Mouse (Mus musculus): Measurements from ENCODE around the gene Flt1.

The Flt1 gene

DNA sequence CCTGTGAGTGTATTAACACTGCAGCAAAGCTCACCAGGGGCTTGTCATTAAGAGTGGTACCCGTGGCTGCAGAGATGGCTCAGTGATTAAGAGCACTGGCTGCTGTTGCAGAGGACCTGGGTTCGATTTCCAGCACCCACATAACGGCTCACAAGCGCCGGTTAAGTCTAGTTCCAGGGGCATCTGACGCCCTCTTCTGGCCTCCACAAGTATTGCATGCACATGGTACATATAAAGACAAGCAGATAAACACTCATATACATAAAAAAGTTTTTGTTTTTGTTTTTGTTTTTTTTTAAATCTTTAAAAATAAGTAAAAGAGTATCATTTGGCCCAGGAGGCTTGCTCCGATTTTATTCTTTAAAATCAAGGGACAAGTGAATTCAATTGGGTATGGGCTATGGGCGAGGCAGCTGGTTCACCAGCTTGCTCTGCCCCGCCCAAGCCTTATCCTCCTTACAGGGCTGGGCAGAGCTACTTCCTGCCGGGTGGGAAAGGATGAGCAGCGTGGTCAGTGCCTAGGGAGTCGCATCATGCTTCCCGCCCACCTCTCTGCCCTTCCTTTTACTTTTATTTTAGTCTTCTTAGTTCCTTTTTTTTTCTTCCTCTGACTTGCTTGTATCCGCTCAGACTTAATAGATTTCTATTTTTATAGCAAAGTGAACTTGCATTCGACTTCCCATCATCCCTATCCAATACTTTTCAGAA lies 57.0 kb downstream of the Flt1 start:
- no peak for DNase-seq (ENCODE audit: low read depth, low spot score)

DNA sequence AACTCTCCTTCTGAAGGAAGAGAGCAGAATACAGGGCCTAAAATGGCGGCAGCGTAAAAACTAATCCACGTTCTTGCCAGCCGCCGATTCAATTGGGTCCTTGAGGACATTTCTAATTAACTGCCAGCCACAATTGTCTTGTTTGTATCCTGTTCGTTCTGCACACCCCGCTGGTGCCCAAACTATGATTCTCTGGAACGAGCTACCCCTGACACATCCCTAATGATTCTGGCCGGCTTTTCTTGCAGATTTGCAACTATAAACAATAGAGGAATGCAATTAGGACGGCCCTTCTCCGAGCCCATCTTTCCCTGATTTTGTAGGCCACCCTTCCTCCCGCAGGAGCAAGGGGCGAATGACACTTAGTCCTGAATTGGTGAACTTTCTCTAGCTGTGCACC lies 59.9 kb downstream of the Flt1 start:
- DNase-seq (ENCODE audit: low read depth, low spot score): no peak

DNA sequence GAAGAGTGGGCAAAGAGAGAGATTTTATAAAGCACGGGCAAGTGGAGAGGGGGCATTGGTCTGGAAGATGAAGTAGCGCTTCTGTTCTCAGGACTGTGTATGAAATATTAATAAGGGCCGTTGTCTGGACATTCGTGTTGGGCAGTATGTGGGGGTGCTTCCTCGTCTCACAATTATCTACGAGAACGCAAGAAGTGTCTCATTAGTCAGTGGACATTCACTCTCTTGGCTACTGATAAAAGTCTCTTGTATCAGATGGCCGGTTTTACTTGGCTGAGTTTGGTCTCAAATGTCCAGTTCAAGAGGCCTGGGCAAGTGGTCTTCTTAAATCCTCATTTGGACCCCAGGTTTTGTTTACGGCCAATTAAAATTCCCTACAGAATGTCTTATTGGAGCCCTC lies 60.4 kb downstream of the Flt1 start:
- no peak for DNase-seq (ENCODE audit: low read depth, low spot score)

DNA sequence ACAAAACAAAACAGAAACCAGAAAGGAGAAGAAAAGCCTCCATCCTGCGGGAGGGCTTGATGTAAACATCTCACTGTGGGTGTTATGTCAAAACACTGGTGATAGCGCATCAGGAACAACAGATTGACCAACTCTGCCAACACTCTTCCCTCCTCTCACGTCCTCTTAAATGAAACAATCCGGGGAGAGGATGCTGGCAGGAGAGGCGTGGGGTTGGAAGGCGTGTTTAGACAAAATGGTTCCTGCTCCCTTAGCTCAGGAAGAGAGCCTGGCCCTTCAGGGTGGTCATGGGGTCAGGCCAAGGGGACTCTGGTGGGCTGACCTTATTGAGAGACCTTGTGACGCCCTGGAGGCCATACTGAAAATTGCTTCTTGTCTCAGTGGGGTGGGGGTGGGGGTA lies 65.9 kb downstream of the Flt1 start:
- DNase-seq (ENCODE audit: low read depth, low spot score): no peak

DNA sequence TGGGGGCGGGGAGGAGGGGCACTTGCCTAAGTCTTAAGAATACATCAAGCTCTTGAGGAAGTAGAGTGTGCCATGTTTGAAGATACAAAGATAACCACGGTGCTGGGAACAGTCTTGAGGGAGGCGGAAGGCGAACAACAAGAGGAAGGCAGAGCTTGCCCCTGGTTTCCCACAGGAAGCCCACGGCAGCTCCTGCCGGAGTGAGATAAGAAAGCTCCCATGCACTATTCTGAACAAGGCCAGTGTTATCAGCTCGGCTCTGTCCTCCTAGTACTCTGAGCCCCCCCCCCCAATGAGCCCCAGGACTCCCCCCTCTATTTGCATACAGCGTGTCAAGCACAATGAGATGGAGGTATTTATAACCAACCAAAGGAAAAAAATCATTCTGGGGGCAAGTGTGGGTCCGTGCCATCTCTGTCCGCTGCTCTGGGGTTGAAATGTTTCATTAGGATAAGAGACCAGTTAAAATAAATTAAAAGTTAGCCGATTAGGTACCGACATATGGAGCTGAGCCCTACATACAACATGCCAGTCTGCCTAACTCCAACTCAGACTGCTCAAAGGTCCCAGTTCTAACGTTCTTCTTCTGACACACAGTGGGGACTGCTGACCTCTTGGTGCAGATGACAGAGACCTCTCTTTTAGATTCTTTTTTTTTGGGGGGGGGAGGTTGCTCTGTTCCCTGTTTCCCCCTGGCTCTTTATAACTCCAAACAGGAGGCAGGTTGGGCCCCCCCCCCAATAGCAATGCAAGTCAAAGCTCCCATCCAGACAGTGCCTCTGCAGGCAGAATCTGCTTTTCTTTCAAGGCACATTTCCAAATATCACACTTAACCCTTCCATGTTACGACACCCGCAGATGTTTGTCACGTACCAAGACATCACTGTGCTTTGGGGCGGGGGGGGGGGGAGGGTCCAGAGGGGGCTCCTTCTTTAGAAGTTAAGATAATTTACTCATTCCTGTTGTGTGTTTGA lies 67.6 kb downstream of the Flt1 start:
- DNase-seq (ENCODE audit: low read depth, low spot score): no peak

DNA sequence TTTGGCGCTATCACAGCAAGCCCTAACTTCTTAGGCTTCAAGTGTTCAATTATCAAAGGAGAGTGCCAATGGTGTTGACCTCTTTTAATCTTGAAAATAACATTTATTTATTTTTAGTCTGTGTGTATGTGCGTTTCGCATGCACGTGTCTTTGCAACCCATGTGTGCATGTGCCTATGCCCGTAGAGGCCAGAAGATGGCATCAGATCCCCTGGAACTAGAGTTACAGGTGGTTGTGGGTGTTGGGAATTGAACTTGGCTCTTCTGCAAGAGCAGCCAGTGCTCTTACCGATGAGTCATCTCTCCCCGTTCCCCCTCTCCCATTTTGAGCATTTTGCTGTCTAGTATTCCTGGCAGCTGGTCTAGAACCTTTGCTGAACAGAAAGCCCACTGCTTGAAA lies 70.0 kb downstream of the Flt1 start:
- peak; percentile 28 for DNase-seq (ENCODE audit: low read depth, low spot score)

DNA sequence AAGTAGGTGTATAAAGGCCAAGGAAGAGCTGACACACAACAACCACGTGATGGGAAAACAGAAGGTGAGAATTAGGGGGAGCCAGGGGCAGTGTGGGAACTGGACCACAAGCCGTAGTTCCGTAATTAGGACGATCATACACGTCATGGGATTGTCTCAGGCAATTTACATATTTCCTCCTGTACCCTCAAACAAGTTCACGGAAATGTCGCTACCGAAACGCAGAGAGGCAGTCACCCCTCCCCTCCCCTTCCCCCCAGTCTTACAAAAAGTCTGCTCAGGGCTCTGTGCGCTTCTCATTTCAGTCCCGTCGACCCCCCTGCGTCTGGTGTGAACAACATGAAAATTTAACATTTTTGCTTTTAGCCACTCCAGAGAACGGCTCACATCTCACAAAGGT lies 74.6 kb downstream of the Flt1 start:
- DNase-seq (ENCODE audit: low read depth, low spot score): no peak

DNA sequence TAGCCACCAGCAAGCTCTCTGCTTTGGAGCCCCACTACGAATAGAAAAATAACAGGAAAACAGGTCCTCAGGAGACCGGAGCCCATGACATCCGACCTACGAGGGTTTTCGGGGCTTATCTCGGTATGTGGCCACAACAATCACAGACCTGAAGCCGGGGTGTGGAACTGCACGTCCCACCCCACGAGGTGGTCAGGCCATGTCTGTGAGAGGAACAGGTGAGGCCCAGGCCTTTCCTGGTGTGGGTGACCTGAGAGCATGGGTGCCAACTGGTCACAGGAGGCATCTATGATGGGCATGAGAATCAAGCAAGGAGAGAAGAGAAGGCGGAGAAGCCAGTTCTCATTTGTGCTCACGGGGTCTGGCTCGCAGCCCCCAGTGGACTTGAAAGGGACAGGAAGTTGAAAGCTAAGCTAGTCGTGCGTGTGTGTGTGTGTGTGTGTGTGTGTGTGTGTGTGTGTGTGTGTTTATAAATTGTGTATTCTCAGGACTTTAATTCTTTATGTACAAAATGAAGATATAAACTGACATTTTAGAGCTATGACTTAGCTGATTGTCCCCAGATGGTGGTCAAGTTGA lies 79.4 kb downstream of the Flt1 start:
- no peak for DNase-seq (ENCODE audit: low read depth, low spot score)

DNA sequence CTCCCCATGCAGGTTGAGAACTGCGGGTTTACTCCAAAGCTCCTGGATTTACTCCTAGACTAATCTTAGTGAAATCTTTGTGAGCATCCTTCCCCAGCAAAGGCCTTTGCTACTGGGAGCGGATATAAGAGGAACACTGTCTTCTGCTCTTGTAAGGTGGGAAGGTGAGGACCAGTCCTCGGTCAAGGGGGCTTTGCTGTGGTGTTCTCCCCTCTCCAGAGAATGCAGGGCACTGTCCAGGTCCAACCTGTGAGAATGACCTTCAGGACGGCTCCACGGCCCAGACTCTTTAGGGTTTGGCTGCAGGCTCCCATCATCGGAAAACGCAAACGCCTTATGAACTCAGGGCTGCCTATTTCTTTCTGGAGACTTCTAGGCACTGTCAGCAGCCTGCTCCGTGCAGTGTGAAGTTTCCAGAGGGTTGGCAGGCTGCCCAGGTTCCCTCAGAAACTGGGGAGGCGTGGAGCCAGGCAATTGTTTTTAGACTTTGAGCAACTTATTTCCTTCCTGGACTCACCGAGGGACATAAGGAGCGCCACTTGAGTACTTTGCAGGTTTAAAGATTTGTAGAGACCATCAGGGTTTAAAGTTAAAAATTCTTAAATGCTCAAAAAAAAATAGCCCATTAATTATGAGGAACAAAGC lies 80.7 kb downstream of the Flt1 start:
- no peak for DNase-seq (ENCODE audit: low read depth, low spot score)

DNA sequence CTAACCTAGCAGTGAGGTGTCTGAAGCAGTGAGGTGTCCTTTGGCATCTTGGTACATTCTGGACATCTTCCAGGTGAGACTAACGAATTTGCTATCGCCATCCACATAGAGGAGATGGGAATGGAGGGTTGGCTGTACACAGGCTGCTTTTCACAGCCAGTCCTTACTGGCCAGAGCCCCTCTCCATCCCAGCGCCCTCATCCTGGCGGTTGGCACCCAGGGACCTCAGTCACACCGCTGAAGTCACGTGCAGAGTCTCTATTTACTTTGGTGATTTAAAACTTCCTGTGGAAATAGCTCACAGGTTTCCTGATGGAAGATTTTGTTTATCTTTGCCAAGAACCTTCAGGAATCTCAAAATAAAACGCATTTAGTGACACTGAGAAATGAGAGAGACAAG lies 84.4 kb downstream of the Flt1 start:
- no peak for DNase-seq (ENCODE audit: low read depth, low spot score)

DNA sequence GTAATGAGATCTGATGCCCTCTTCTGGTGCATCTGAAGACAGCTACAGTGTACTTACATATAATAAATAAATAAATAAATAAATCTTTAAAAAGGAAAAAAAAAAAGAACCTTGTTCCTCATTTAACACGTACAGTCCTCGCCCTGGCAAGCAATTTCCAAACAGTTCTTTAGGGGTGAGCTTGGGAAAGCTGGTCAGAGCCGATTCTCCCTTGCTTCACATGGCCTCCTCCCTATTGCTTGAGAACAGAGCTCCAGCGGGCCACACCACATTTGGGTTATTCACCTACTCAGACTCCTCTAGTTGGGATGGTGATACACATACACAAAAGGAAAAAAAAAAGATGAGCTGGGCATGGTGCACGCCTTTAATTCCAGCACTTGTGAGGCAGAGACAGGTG lies 85.9 kb downstream of the Flt1 start:
- no peak for DNase-seq (ENCODE audit: low read depth, low spot score)

DNA sequence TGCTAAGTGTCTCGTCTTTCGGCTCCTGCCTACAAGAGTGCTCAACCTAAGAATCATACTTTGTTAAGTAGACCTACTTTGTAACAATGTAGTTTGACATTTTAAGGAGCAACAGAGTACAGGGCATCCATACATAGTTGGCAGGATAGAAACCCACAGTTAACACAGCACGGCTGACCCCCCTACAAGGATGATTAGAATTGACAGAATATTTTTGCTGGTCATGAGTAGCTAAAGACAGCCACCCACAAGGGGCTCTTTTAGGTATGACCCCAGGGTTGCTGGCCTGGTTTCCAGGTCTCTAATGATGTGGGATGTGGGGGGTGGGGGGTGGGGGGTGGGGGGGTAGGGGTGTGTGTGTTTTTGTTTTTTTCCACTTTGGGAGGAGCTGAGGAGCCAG lies 89.1 kb downstream of the Flt1 start:
- DNase-seq (ENCODE audit: low read depth, low spot score): no peak

DNA sequence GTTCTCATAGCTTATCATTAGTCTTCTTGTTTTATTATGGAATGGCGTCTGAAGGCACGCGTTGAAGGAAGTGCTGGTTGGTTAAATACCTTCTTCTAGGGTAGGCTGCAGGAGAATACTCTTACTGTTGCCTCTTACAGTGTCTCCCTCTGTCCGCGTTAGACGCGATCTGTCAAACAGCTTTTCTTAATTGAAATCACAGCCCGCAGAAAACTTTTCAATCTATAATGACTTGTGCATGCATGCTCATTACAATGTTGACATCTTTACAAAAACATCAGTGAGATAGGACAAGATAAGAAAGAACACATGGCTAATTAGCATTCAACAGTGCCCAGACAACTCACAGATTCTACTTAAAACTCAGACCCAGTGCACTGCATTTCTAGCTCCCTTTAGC lies 89.9 kb downstream of the Flt1 start:
- DNase-seq (ENCODE audit: low read depth, low spot score): no peak

DNA sequence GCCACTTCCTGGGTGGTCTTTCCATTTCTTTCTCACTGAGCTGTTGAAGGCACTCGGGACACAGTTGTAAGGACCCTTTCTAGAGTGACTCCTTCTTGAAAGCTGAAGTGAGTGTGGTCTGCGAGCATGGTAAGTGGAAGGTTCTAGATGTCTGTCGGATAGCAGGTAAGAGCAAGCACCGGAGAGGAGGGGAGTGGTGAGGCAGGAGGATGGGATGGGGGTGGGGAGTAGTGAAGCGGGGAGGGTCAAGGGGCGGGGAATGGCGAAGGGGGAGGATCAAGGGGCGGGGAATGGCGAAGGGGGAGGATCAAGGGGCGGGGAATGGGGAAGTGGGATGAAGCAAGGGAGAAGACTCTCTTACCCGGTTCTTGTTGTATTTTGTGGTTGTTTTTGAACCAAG lies 91.8 kb downstream of the Flt1 start:
- DNase-seq (ENCODE audit: low read depth, low spot score): peak; percentile 82

DNA sequence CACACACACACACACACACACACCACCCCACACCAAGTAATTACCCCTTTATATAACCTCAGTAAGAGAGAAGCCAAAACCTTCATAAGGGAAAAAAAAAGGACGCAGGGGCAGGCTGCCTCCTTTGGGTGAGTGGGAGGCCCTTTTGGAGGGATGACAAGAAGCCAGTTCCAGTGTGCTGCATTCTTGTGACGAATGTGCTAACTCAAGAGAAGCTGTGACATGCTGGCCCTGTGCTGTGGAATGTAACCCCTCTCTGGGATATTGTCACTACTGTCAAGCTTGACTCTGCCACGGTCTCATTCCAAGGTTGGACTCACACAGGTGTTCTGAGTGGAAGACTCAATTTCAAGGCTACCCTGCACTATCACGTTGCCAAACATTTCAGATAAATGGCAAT lies 93.1 kb downstream of the Flt1 start:
- DNase-seq (ENCODE audit: low read depth, low spot score): no peak

DNA sequence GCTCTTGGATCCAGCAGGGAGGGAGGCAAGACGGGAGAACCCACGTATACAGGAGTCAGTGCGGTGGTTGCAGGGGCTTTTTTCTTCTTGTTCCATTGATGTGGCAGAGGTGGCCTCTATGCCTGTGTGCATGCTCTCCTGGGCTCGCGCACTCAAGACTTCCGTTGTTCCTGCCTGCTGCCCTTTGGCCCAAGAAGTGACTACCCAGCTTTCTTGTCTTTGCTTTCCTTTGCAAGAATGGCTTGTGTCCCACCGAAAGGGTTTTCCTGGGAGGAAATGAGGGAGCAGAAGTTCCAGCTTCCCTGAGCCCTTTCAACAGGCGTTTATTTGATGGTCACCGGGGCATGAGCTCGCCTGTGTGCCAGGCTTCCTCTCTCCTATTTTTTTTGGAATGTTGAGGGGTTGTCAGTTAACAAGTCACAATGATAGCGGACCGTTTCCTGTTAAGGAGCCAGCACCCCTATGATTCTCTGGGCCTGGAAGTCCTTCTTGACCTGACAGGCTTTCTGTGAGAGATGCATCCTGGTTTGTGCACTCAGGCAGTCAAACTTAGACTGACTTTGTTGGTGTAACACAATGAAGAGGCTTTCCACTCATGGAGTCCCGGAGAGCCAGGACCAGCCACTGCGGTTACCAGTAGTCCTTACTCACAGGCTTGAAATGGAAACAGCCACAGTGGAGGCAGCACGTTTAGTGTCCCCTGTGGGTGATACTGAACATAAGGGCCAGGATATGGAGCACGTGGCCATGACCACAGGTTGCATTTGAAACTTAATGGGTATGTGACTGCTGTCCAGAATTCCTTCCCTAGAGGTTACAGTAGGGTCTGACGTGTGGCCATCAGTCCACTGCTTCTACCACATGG lies 95.2 kb downstream of the Flt1 start:
- DNase-seq (ENCODE audit: low read depth, low spot score): no peak

DNA sequence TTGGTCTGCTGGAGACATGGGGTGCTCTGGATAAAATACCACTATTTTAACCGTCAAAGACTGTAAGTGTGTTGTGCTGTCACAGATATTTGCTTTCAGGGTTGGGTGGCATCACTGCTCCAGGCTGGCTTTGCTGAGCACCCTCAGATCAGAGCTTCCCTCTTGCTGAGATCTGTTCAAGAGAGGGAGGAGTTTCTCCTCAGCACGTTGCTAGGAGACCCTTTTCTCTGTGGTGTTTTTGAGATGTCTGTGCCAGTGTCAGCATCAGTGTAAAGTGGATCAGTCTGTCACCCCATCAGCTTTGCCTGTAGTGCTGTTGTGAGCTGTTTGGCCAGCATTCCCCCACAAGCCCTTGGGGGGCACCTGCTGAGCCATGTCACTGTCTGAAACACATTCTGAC lies 98.9 kb downstream of the Flt1 start:
- no peak for DNase-seq (ENCODE audit: low read depth, low spot score)

DNA sequence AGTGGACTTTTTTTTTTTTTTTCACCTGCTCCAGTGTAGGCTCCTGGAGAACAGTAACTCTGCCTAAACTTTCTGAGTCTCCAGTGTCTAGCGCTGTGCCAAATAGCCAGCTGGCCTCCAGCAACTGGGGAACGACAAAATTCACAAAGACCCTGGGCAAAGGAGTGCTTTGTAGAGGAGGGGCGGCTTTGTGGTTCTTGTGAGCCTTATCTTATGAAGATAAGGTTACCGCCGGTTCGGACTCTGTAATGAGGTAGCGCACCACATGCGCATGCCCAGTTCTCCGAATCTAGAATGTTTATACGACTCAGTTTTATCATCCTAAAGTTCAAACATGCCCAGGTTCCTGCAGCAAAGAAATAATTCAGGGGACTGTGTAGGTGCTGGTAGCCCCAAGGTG lies 102.1 kb downstream of the Flt1 start:
- no peak for DNase-seq (ENCODE audit: low read depth, low spot score)

DNA sequence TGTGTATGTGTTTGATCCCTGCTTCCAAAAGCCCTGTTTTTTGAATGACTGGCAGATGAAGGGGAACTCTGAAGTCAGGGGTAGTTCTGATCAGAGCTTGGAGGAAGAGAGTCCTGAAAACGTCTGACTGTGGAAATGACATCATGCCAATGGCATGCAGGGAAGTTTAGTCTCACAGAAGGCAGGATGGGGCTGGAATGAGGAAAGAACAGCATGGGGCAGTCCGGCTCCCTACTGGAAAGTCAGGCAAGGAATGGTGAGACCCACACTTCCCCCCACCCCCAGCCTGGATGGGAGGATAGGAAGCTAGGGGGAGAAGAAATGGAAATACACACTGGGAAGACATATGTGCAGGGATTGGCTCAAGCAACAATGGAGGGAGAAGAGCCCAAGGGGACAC lies 105.6 kb downstream of the Flt1 start:
- peak; percentile 81 for DNase-seq (ENCODE audit: low read depth, low spot score)

DNA sequence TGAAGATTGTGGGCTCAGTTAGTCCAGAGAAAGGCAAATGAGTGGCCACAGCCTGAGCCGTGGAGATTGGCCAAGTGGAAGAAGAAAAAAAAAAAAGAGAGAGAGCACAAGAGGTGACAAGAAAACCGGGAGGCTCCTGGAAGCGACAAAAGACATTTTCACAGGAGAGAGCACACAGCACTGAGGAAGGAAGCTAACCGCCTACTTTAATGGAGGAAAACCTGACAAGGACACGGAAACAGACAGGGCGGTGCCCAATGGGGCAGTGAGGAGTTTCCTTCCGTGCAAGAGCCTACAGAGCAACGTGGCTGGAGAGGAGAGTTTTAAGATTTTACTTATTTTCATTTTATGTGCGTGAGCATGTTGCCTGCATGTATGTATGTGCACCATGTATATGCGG lies 107.6 kb downstream of the Flt1 start:
- no peak for DNase-seq (ENCODE audit: low read depth, low spot score)

DNA sequence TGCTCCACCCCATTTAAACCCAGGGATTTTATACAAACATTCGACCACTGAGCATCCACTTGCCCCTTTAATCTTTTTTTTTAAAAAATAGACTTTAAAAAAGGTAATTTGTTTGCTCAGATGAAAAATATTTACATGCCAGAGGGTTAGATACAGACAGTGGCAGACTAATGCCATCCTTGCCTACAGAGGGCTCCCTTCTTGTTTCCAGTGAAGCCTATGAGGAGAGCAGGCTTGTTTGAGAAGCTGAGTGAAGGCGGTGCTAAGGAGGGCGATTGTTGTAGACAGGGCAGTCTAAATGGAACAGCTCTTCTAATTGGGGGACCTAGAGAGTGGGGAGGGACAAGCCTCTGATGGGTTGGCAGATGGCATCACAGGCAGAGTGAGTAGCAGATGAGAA lies 109.4 kb downstream of the Flt1 start:
- no peak for DNase-seq (ENCODE audit: low read depth, low spot score)

Data from ZHBTc4 (cell line).